Mouse (Mus musculus): ENCODE results near the gene 4930415O20Rik.

4930415O20Rik gene

GRCm38 (mm10) chr15:98606051-98606536, 35.3 kb downstream of the 4930415O20Rik start:
- no peak for DNase-seq (ENCODE audit: low spot score)

DNA sequence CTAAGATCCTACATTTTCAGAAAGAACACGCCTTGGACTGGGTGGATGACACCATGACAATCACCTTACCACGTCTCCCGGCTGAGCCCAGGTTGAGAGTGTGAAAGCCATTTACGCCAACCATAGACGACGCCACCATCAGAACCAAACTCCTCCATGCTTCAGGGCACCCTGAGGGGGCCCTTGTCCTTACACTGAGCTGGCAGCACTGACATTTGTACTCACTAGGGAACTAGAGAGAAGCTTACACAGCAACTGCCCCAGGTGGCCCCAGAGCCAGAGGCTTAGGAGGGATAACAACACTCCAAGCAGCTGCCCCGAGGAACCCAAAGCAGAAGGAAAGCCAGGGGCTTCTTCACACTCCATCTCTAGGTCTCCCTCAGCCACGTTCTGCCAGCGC, 35.9 kb downstream of the 4930415O20Rik start:
- no peak for DNase-seq (ENCODE audit: low spot score)

DNA sequence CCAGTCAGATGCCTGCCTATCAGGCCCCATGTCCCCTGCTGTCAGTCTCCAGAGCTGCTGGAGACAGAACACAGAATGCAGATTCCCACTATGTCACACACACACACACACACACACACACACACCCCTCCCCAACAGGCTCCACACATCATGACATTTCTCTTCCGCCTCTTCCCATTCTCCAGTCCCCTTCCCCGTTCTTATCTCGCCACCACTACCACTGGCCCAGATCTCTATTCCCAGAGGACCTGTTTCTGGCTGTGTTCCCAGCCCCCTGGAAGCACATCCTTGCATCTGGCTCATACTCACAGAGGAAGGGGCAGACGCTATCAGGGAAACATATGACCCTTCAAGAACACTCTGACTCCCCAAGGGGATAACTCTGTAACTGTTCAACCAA, 36.8 kb downstream of the 4930415O20Rik start:
- DNase-seq (ENCODE audit: low spot score), result no peak

DNA sequence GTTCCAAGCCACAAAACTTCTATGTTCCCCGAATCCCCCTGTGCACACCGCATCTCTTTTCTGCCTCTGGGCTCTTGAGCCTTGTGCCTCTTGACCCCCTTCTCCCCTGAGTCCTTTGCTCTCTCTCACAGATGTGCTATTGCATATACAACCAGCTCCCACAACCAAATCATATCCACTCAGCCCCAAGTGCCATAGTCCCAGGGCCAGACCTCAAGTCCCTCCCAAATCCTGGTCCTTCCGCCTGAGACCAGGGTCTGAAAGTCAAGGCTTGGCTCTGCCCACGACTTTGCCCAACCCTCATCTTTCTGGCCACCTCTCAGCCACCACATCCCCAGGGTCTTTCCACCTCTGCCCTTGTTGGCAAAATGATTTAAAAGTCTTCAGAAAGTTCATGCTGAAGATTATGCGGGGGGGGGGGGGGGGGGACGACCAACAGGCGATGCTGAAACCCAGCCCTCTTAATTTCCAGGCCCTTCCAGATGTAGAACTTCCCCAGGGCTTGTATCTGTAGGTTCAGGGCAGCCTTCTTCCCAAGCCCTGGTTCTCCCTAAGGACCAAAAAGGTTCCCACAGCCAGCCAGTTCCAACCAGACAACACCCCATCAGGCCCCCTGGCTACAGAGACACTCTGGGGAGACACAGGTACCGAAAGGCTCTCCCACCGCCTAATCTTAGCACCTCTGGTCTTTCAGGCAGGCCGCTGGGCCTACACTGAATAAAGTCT, 37.4 kb downstream of the 4930415O20Rik start:
- no peak for DNase-seq (ENCODE audit: low spot score)

DNA sequence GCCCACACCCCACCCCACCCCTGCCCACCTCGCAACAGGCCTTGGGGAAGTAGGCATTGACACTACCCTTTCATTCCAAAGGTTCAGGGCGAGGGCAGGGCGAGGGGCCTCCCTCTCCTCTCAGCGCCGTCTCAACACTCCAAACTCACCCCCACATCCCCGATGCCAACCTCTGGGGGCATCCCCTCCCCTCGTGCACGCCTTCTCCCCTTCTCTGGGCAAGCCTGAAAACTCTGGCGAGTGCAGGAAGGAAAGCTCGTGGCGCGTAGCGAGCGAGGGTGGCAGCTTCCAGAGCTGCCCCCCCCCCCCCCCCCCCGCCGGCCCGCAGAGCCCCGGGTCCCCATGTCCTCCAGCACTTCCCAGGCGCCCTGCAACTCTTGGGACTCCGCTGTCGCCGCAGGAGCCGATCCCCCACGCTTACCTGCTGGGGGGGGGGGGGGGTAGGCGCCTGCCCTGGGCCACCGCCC, 38.0 kb downstream of the 4930415O20Rik start:
- DNase-seq (ENCODE audit: low spot score), result no peak

GRCm38 (mm10) chr15:98609331-98610130, 38.7 kb downstream of the 4930415O20Rik start, which contains the start of gene Adcy6:
TSS of gene Adcy6 (minus strand) at chr15:98610076.
- DNase-seq (ENCODE audit: low spot score), result no peak

- DNase-seq (ENCODE audit: low spot score), result no peak
Measured at GRCm38 (mm10) chr15:98610131-98610633, 39.4 kb downstream of the 4930415O20Rik start.

DNA sequence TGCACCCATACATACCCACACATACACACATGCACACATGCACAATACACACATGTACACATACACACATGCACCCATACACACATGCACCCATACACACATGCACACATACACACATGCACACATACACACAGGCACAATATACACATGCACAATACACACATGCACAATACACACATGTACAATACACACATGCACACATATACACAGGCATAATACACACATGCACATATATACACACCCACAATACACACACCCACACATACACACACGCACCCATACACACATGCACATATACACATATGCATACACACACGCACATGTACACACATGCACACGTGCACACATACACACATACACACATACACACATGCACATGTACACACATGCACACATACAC, 41.4 kb downstream of the 4930415O20Rik start:
- DNase-seq (ENCODE audit: low spot score), result no peak

DNA sequence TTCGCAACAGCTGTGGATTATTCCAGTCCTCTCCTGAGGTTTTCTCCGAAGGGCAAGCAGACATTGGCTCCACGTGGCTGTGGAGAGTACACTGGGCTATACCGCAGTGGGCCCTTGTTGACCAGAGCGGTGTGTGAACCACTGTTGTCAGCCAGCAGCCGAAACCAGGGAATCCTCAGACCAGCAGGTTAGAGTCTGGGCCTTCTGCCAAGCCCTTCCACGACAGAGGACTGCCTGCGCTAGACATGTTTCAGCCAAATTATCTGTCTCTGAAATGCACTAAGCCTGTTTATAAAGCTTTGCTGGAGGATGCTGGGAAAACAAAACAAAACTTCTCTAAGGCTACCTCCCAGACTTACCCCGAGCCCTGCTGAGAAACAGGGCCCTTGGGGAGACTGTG, 43.7 kb downstream of the 4930415O20Rik start:
- no peak for DNase-seq (ENCODE audit: low spot score)

DNA sequence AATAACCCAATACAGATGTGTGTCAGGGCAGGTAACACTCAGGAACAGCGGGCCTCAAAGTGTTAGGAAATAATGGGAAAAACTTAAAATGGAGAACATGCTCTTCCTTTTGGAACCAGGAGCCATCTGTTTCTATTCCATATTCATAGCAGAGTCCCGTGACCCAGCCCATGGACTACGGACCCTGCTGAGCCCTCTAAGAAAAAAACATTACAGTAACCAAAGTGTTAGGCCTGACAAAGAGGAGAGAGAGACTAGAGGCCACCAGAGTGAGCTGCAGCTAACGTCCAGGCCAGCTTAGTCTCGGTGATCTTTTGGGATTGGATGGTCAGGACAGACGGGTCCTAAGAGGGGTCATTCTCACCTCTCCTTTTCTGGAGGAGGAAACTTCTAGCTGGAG, 44.2 kb downstream of the 4930415O20Rik start:
- no peak for DNase-seq (ENCODE audit: low spot score)

DNA sequence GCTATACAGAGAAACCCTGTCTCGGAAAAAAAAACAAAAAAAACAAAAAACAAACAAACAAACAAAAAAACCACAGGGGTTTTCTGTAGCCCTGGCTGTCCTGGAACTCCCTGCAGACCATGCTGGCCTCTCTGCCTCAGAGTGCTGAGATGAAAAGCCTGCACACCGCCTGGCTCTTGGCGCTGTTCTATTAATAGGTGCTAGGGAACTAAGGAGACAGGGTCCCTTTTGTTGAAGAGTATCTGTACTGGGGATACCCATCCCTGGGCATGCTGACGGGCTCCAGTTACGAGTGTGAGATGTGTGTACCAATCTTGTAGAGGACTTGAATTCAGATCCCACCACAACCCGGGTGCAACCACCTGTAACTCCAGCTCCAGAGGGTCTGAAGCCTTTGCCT, 44.9 kb downstream of the 4930415O20Rik start:
- no peak for DNase-seq (ENCODE audit: low spot score)

GRCm38 (mm10) chr15:98616362-98617175, 45.8 kb downstream of the 4930415O20Rik start:
- no peak for DNase-seq (ENCODE audit: low spot score)

DNA sequence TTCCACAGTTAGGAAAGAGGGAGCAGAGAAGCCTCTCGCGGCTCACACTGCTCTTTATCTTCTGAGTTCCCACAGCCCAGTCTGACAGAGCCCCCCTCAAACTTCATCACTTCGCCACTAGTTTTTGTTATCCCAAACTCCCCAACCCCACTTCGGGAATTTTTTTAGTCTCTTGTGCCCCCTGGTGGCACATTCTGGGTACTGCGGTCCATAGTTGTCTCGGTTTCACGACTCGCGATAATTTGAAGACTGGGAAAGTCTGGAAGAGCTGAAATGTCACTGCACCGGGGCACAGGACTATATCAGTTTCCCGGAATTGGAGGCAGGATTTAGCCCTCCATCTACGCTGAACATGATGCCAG, 46.4 kb downstream of the 4930415O20Rik start:
- no peak for DNase-seq (ENCODE audit: low spot score)

GRCm38 (mm10) chr15:98622199-98622598, 51.4 kb downstream of the 4930415O20Rik start:
- DNase-seq (ENCODE audit: low spot score), result no peak

- no peak for DNase-seq (ENCODE audit: low spot score)
Measured at GRCm38 (mm10) chr15:98622721-98623120, 51.9 kb downstream of the 4930415O20Rik start.

DNA sequence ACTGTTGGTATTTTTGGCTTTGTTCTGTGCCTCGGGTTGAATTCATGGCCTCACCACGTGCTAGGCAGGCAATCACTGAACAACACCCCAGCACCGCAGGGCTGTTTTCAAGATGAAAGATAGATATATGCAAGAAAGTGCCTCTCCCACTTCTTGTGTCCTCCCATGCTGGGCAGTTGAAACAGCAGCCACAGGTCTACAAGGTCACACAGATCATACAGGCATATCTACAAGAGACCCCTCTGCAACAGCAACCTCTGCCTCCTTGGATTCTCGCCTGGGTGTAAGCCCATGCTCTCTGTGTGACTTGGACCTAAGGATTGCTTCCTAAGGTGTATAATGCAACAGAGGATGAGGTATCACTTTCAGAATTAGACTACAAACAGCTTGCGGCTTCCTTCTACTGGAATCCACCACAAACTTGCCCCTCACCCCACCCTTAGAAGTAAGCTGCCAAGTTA, 52.6 kb downstream of the 4930415O20Rik start:
- no peak for DNase-seq (ENCODE audit: low spot score)

- DNase-seq (ENCODE audit: low spot score), result no peak
Measured at GRCm38 (mm10) chr15:98626078-98626477, 55.3 kb downstream of the 4930415O20Rik start.

DNA sequence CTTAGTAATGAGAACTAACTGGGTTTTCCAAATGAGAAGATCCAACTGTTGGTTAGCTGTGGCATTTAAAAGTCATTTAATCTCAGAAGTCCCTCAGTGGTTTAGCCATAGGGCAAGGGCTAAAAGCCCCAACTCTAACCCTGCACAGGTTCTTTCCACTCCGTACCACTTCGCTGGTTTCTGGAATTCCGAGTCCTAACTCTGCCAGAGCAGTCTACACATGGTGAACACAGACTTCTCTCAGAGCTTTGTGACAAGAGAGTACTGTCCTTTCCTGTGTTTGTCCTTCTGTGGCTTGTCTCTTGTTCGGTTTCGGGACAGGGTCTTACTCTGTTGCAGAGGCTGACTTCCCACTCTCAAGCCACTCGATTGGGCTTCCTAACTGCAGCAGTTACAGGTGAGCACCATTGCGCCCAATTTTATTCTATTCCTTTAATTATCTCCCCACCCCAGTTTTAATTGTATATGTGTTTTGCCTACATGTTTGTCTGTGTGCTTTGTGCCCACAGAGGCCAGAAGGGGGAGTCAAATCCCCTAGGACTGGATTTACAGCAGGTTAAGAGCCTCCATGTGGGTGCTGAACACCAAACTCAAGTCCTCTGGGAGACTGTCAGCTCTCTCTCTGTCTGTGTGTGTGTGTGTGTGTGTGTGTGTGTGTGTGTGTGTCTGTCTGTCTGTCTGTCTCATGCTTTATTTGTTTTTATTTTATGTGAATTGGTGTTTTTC, 55.8 kb downstream of the 4930415O20Rik start:
- DNase-seq (ENCODE audit: low spot score), result no peak

- DNase-seq (ENCODE audit: low spot score), result no peak
Measured at GRCm38 (mm10) chr15:98628589-98629254, 57.9 kb downstream of the 4930415O20Rik start.

GRCm38 (mm10) chr15:98629464-98629863, 58.7 kb downstream of the 4930415O20Rik start:
- no peak for DNase-seq (ENCODE audit: low spot score)

DNA sequence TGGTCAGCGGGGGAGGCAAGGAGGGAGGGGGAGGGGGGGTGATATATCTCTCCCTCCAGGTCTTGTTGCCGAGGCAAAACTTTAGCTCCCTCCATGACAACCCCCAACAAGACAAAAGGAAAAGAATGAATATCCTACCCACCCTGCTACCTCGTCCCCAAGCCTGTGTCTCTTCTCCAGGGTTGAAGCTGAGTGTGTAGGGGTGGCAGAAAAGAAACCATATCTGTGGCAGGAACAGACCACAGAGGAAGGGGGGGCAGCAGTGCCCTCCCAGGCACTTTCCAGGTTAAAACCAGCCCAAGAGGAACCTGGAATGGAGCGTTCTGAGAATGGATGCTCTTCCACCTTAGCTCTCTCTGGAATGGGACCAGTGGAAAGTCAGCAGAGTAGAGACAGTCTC, 59.7 kb downstream of the 4930415O20Rik start, which contains the start of gene Cacnb3:
Cacnb3 (plus strand) TSS at position 301 of the 400 bp plus-strand sequence.
- no peak for DNase-seq (ENCODE audit: low spot score)

Measured in urinary bladder, postnatal 10 days (tissue).